Mouse (Mus musculus) stomach, postnatal 0 days (tissue): ENCODE measurements around the gene Arhgap10. TPM values are rescaled to one million over a fixed set of nuclear protein-coding genes. Genes with fewer than 3 reads are reported as not detected.

Source experiments
- ATAC-seq: fragments of 200-750 bp; cut with Nextera tagmentation; 2 replicates; pipeline ENCODE4 v1.8.0; 2017; ENCODE audit not compliant: low FRiP score, low TSS enrichment
- DNase-seq: peaks from one replicate; pipeline ENCODE4 v3.0.0-alpha.2; 2016; ENCODE audit warnings: low spot score
- H3K27ac ChIP-seq: fragments of 300-500 bp; sonication (generic); replicated peaks from 2 replicates; pipeline ENCODE4 v1.5.1; 2014; ENCODE audit warnings: mild to moderate bottlenecking, control low read depth
- H3K27me3 ChIP-seq: fragments of 300-500 bp; sonication (generic); 2 replicates; pipeline ENCODE4 v1.6.1; 2014; ENCODE audit warnings: low read length; ENCODE audit not compliant: control insufficient read depth, insufficient read depth
- H3K36me3 ChIP-seq: fragments of 300-500 bp; sonication (generic); 2 replicates; pipeline ENCODE4 v1.6.1; 2014; ENCODE audit warnings: low read length, mixed read lengths; ENCODE audit not compliant: control insufficient read depth, insufficient read depth
- H3K4me1 ChIP-seq: fragments of 300-500 bp; sonication (generic); replicated peaks from 2 replicates; pipeline ENCODE4 v1.6.1; 2014; ENCODE audit warnings: antibody characterized with exemption; ENCODE audit not compliant: control insufficient read depth, insufficient read depth
- H3K4me2 ChIP-seq: fragments of 300-500 bp; sonication (generic); replicated peaks from 2 replicates; pipeline ENCODE4 v1.6.1; 2014; ENCODE audit warnings: low read depth, mild to moderate bottlenecking, control low read depth, moderate library complexity
- H3K4me3 ChIP-seq: fragments of 300-500 bp; sonication (generic); 2 replicates; pipeline ENCODE4 v1.5.1; 2014; ENCODE audit warnings: low read depth, low read length, control low read depth
- H3K9ac ChIP-seq: fragments of 300-500 bp; sonication (generic); 2 replicates; pipeline ENCODE4 v1.6.1; 2014; ENCODE audit warnings: mild to moderate bottlenecking, low read length, control low read depth, mixed read lengths
- H3K9me3 ChIP-seq: fragments of 300-500 bp; sonication (generic); 2 replicates; pipeline ENCODE4 v1.6.1; 2016; ENCODE audit warnings: low read length; ENCODE audit not compliant: control insufficient read depth
- CTCF ChIP-seq: IDR thresholded peaks from 2 replicates; pipeline ENCODE4 v1.5.1; 2016; ENCODE audit warnings: antibody characterized with exemption, low read depth, mild to moderate bottlenecking, moderate library complexity
- EP300 ChIP-seq: optimal IDR thresholded peaks from 2 replicates; pipeline ENCODE3; 2016; ENCODE audit warnings: antibody characterized with exemption
- WGBS: fragments of 180-500 bp; shearing (Covaris S2); extraction: QIAGEN DNeasy Blood & Tissue Kit; methylation state at CpG from one replicate; pipeline ENCODE4 v1.1.7; 2014; 5-methylcytosine and 5-hydroxymethylcytosine counted together
- polyA plus RNA-seq: library from polyadenylated mRNA; unstranded; fragments of >200 nt; fragmentation: Nextera tagmentation; extraction: Ambion mirVana; gene quantifications from 2 replicates; pipeline ENCODE4 v1.2.1, GENCODE M21; 2015

The Arhgap10 gene
- polyA plus RNA-seq, 1 experiment from 2014 or later: 18.8 TPM

DNA sequence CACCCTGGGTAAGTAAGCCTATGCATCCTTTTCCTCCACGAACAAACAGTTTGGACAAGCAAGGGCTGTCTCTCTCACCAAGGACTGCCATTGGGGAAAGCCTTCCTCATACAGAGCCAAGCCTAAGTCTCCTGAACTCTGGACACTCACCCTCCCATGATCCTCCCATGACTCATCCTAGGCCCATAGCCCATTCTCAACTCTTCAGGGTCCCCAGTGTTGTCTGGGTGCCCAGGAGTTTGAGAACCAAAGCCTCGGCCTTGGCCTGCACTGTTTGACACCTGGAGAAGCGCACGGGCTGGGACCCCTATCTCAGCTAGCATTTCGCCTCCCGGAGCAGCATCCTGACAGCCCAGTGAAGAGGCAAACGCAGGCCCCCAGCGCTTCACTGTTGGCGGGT lies 63.9 kb downstream of the Arhgap10 start:
- no peak overlapping the region for H3K9ac ChIP-seq
- WGBS: 91% methylated on average over 9 of the region's 9 CpGs
- no peak overlapping the region for H3K27ac ChIP-seq
- H3K4me1 ChIP-seq: no peaks in the 10 kb centered on the region
- no peak for ATAC-seq
- TF ChIP-seq CTCF (no peak), EP300 (no peak)
- no peak overlapping the region for H3K4me3 ChIP-seq
- DNase-seq: no peak
- H3K27me3 ChIP-seq: no peaks in the 10 kb centered on the region
- H3K4me2 ChIP-seq: no peak overlapping the region
- H3K36me3 ChIP-seq: peaks cover 7% of the 10 kb centered on the region
- H3K9me3 ChIP-seq: no peaks in the 10 kb centered on the region

DNA sequence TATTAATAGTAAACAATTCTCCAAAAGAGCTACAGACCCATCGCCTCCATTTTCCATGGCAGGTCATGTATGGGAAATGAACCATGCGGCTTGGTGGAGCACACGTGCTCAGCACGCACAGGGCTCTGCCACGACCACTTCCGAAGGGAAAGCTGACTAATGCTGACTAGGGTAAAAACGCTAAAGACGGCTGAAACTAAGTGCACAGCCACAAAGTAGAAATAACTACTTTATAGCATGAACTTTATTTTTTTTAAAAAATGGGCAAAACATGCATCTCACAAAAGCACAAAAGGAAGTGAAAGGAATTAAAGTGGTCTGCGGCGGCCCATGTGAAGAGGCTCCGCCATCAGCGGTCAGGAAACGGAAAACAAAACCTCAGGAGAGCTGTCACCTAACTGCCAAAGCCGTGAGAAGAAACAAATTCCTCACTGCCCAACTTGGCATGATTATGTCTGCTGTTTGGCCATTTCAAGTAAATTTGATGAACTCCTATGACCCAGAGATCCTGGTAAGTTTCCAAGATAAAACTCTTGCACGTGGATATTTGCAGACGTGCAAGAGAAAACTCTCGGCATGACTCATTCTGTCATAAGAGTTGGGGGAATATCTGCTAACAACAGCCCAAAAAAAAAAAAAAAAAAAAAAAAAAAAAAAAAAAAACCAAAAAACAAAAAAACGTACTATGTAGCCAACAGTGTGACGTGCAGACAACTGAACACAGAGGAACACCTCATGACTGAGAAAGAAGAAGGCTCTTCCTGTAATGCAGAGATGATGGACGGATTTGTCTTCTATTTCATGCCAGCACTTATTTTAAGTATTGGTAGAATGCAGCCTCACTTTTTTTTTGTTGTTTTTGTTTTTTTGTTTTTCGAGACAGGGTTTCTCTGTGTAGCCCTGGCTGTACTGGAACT lies 66.0 kb downstream of the Arhgap10 start:
- TF ChIP-seq EP300 (no peak), CTCF (no peak)
- Histone ChIP-seq H3K4me3 (no peak overlapping the region), H3K36me3 (peaks cover 7% of the 10 kb centered on the region), H3K27me3 (no peaks in the 10 kb centered on the region), H3K9me3 (no peaks in the 10 kb centered on the region), H3K9ac (no peak overlapping the region), H3K27ac (no peak overlapping the region), H3K4me2 (no peak overlapping the region), H3K4me1 (no peaks in the 10 kb centered on the region)
- 86% methylated on average over 21 of the region's 21 CpGs for WGBS
- ATAC-seq (no peak), DNase-seq (no peak)

DNA sequence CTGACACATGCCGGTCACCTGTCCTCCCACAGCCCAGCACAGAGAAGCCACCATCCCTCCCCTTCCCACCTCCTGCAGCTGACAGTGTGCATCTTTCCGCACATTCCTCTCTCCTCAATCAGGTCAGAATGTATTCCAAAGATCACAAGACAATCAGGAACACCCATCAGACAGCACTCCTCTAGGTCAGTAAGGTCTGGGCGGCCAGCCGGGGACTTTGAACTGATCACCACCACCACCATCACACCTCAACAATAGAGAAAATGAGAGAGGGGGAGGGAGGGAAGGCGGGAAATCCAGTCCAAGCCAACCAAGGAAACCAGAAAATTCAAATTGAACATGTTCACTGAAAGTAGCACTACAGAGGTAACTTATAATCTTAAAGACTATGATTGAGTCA lies 66.7 kb downstream of the Arhgap10 start:
- no peaks in the 10 kb centered on the region for H3K9me3 ChIP-seq
- no peak for TF ChIP-seq CTCF
- no peak for TF ChIP-seq EP300
- peaks cover 7% of the 10 kb centered on the region for H3K36me3 ChIP-seq
- no peaks in the 10 kb centered on the region for H3K4me1 ChIP-seq
- ATAC-seq (no peak), DNase-seq (no peak)
- no peak overlapping the region for H3K4me2 ChIP-seq
- H3K4me3 ChIP-seq: no peak overlapping the region
- no peaks in the 10 kb centered on the region for H3K27me3 ChIP-seq
- no peak overlapping the region for H3K9ac ChIP-seq
- no peak overlapping the region for H3K27ac ChIP-seq
- 96% methylated on average over 5 of the region's 5 CpGs for WGBS

DNA sequence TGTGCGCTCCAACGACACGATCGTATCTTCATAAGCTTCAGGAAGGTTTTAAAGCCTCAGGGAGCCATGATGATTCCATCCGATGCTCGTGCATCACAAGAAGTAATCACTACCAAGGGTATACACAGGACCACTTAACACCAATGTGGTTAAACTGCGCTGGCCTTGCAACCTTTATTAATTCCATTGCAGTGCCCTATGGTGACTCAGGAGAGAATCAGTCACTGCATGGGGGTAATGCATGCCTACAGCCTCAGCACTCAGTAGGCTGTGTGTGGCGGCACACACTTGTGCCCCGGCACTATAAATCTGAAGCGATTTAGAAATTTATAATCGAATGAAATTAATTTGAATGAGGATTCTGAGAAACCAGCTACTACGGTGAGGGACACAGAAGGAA lies 71.5 kb downstream of the Arhgap10 start:
- Histone ChIP-seq H3K36me3 (peaks cover 7% of the 10 kb centered on the region), H3K27me3 (no peaks in the 10 kb centered on the region), H3K27ac (no peak overlapping the region), H3K4me1 (no peaks in the 10 kb centered on the region), H3K9ac (no peak overlapping the region), H3K9me3 (no peaks in the 10 kb centered on the region), H3K4me2 (no peak overlapping the region), H3K4me3 (no peak overlapping the region)
- ATAC-seq (no peak), DNase-seq (no peak)
- 92% methylated on average over 12 of the region's 12 CpGs for WGBS
- TF ChIP-seq CTCF: no peak
- no peak for TF ChIP-seq EP300

DNA sequence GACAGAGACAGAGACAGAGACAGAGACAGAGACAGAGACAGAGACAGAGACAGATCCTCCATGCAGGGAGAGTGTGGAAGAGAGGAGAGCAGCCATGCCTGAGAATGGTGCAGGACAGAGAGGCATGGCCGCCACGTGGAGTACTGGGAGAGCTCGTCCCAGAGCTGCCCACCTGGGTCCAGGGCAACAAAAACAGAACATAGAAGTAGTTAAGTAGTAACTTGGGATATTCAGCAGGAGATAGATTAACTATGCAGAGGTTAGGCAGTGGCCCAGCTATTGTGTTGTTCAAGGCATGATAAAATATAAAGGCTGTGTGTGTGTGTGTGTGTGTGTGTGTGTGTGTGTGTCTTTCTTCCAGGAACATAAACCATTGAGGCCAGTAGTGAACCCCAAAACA lies 72.1 kb downstream of the Arhgap10 start:
- peaks cover 7% of the 10 kb centered on the region for H3K36me3 ChIP-seq
- ATAC-seq (no peak), DNase-seq (no peak)
- H3K27ac ChIP-seq: no peak overlapping the region
- no peak overlapping the region for H3K4me3 ChIP-seq
- no peak overlapping the region for H3K9ac ChIP-seq
- no peaks in the 10 kb centered on the region for H3K27me3 ChIP-seq
- no peak for TF ChIP-seq EP300
- no peak for TF ChIP-seq CTCF
- no peaks in the 10 kb centered on the region for H3K9me3 ChIP-seq
- no peak overlapping the region for H3K4me2 ChIP-seq
- no peaks in the 10 kb centered on the region for H3K4me1 ChIP-seq
- 89% methylated on average over 3 of the region's 3 CpGs for WGBS

DNA sequence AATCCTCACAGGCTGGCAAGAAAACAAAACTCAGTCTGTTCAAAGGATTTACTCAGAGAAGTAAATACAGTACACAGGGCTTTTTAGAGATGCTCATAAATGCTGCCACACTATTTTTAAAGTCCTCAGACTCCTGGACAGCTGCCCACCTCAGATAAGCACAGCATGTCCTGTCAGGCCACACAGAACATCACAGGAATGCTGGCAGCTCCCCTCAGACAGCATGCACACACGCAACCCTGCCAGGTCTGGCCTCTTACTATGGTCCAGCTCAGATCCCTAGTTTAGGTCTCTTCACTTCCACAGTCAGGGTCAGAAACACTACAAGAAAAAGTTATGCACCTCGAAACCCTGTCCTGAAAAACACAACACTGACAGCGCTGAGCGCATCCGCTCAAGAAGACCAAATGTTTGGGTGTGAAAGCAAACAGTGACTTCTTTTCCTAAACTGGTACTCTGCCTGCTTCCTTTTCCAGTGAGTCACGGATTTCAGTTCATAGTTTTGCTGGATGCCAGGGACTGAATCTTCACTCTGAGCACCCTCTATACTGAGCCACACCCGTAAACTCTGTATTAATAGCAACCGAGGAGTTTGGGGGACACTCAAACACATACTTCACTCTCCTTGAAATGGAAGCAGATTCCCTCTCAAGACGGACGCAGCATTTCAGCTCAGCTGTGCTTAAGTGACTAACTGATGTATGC lies 73.4 kb downstream of the Arhgap10 start:
- Histone ChIP-seq H3K4me3 (no peak overlapping the region), H3K36me3 (no peaks in the 10 kb centered on the region), H3K4me1 (no peaks in the 10 kb centered on the region), H3K27me3 (no peaks in the 10 kb centered on the region), H3K4me2 (no peak overlapping the region), H3K27ac (peak overlapping the region; percentile 63), H3K9ac (no peak overlapping the region), H3K9me3 (no peaks in the 10 kb centered on the region)
- WGBS: 62% methylated on average over 10 of the region's 10 CpGs
- TF ChIP-seq CTCF: no peak
- ATAC-seq (no peak), DNase-seq (no peak)
